Mouse (Mus musculus): ENCODE results near the gene Cnp.
"Not testable (repeated sequence)": the region's sequence is repeated elsewhere in the genome, so short reads cannot be mapped to it uniquely, and the experiment has no call there.

The Cnp gene

GRCm38 (mm10) chr11:100550101-100550500, 24.6 kb upstream of the Cnp start:
- in situ Hi-C loops (cut with MboI, MseI): no loop called here

GRCm38 (mm10) chr11:100552842-100553241, 21.9 kb upstream of the Cnp start:
- in situ Hi-C loops (cut with MboI, MseI): no loop called here

- in situ Hi-C loops (cut with MboI, MseI): no loop called here
These were observed 19.1 kb upstream of the Cnp start for GRCm38 (mm10) chr11:100555583-100555982.

GRCm38 (mm10) chr11:100557563-100557962, 17.1 kb upstream of the Cnp start:
- in situ Hi-C loops (cut with MboI, MseI): no loop called here

- in situ Hi-C loops (cut with MboI, MseI): no loop called here
These were observed 15.2 kb upstream of the Cnp start for GRCm38 (mm10) chr11:100559476-100559875.

- in situ Hi-C loops (cut with MboI, MseI): no loop called here
These were observed 13.0 kb upstream of the Cnp start for GRCm38 (mm10) chr11:100561748-100562147.

GRCm38 (mm10) chr11:100564297-100564696, 10.4 kb upstream of the Cnp start:
- in situ Hi-C loops (cut with MboI, MseI): no loop called here

- in situ Hi-C loops (cut with MboI, MseI): no loop called here
These were observed 10.0 kb upstream of the Cnp start for GRCm38 (mm10) chr11:100564703-100565102.

GRCm38 (mm10) chr11:100567229-100567628, 7.5 kb upstream of the Cnp start:
- in situ Hi-C loops (cut with MboI, MseI): no loop called here

- in situ Hi-C loops (cut with MboI, MseI): no loop called here
These were observed 6.9 kb upstream of the Cnp start for GRCm38 (mm10) chr11:100567815-100568245.

- in situ Hi-C loops (cut with MboI, MseI): no loop called here
These were observed 6.0 kb upstream of the Cnp start for GRCm38 (mm10) chr11:100568692-100569091.

- in situ Hi-C loops (cut with MboI, MseI): loop anchor here (5.0 kb wide), 1 partner anchor 138 kb away; no protein-coding TSS in a partner anchor
These were observed 4.9 kb upstream of the Cnp start for GRCm38 (mm10) chr11:100569789-100570188.

- in situ Hi-C loops (cut with MboI, MseI): loop anchor here (5.0 kb wide), 1 partner anchor 137 kb away; no protein-coding TSS in a partner anchor
These were observed 4.1 kb upstream of the Cnp start for GRCm38 (mm10) chr11:100570430-100571201.

GRCm38 (mm10) chr11:100571202-100571567, 3.5 kb upstream of the Cnp start:
- in situ Hi-C loops (cut with MboI, MseI): loop anchor here (5.0 kb wide), 1 partner anchor 136 kb away; no protein-coding TSS in a partner anchor

GRCm38 (mm10) chr11:100574188-100574587, 516 bp upstream of the Cnp start:
- in situ Hi-C loops (cut with MboI, MseI): loop anchor here (5.0 kb wide), 1 partner anchor 133 kb away; no protein-coding TSS in a partner anchor

- in situ Hi-C loops (cut with MboI, MseI): loop anchor here (5.0 kb wide), 1 partner anchor 47 kb away; the partner anchor contains the start of gene Dnajc7
These were observed 766 bp downstream of the Cnp start for GRCm38 (mm10) chr11:100575484-100575855.

- in situ Hi-C loops (cut with MboI, MseI): loop anchor here (5.0 kb wide), 1 partner anchor 46 kb away; the partner anchor contains the start of gene Dnajc7
These were observed 1.6 kb downstream of the Cnp start for GRCm38 (mm10) chr11:100576256-100576655.

- in situ Hi-C loops (cut with MboI, MseI): loop anchor here (5.0 kb wide), 1 partner anchor 44 kb away; the partner anchor contains the start of gene Dnajc7
These were observed 3.3 kb downstream of the Cnp start for GRCm38 (mm10) chr11:100577852-100578599.

- in situ Hi-C loops (cut with MboI, MseI): loop anchor here (5.0 kb wide), 1 partner anchor 43 kb away; the partner anchor contains the start of gene Dnajc7
These were observed 4.6 kb downstream of the Cnp start for GRCm38 (mm10) chr11:100579116-100579799.

GRCm38 (mm10) chr11:100580275-100580674, 5.6 kb downstream of the Cnp start:
- in situ Hi-C loops (cut with MboI, MseI): no loop called here

- in situ Hi-C loops (cut with MboI, MseI): no loop called here
These were observed 7.1 kb downstream of the Cnp start for GRCm38 (mm10) chr11:100581756-100582155.

- in situ Hi-C loops (cut with MboI, MseI): not testable (repeated sequence)
These were observed 7.7 kb downstream of the Cnp start for GRCm38 (mm10) chr11:100582413-100582812.

Data from T-helper 2 cell (primary cell).